Mouse (Mus musculus) forebrain, embryonic 13.5 days (tissue): ENCODE results near the gene Mynn. TPM values are rescaled to one million over a fixed set of nuclear protein-coding genes. Genes with fewer than 3 reads are reported as not detected.

Experiments used
- ATAC-seq: fragments of 200-750 bp; cut with Nextera tagmentation; 2 replicates; pipeline ENCODE4 v1.8.0; 2017
- H3K27ac ChIP-seq: fragments of 300-500 bp; sonication (generic); 2 replicates; pipeline ENCODE4 v1.5.1; 2015; ENCODE audit warnings: inconsistent platforms, mild to moderate bottlenecking, moderate library complexity
- H3K27me3 ChIP-seq: fragments of 300-500 bp; sonication (generic); 2 replicates; pipeline ENCODE4 v1.6.1; 2015; ENCODE audit warnings: mild to moderate bottlenecking, inconsistent platforms
- H3K36me3 ChIP-seq: fragments of 300-500 bp; sonication (generic); 2 replicates; pipeline ENCODE4 v1.6.1; 2015; ENCODE audit warnings: mild to moderate bottlenecking, inconsistent platforms; ENCODE audit not compliant: poor library complexity, severe bottlenecking
- H3K4me1 ChIP-seq: fragments of 300-500 bp; sonication (generic); 2 replicates; pipeline ENCODE4 v1.6.1; 2015; ENCODE audit warnings: inconsistent platforms
- H3K4me2 ChIP-seq: fragments of 300-500 bp; sonication (generic); 2 replicates; pipeline ENCODE4 v1.6.1; 2015; ENCODE audit warnings: inconsistent platforms, mild to moderate bottlenecking, moderate library complexity
- H3K4me3 ChIP-seq: fragments of 300-500 bp; sonication (generic); 2 replicates; pipeline ENCODE4 v1.5.1; 2015; ENCODE audit warnings: mild to moderate bottlenecking, inconsistent platforms
- H3K9ac ChIP-seq: fragments of 300-500 bp; sonication (generic); 2 replicates; pipeline ENCODE4 v1.6.1; 2015; ENCODE audit warnings: mild to moderate bottlenecking, inconsistent platforms
- H3K9me3 ChIP-seq: fragments of 300-500 bp; sonication (generic); replicated peaks from 2 replicates; pipeline ENCODE4 v1.6.1; 2016; ENCODE audit warnings: inconsistent platforms
- WGBS: fragments of 180-500 bp; shearing (Covaris S2); methylation state at CpG from one replicate; pipeline ENCODE4 v1.1.7; 2015; 5-methylcytosine and 5-hydroxymethylcytosine counted together
- polyA plus RNA-seq: library from polyadenylated mRNA; unstranded; fragments of >200 nt; fragmentation: Nextera tagmentation; extraction: Ambion mirVana; gene quantifications from 2 replicates; pipeline ENCODE4 v1.2.1, GENCODE M21; 2015

Gene Mynn
- polyA plus RNA-seq, 1 experiment from 2014 or later = 34.1 TPM

DNA sequence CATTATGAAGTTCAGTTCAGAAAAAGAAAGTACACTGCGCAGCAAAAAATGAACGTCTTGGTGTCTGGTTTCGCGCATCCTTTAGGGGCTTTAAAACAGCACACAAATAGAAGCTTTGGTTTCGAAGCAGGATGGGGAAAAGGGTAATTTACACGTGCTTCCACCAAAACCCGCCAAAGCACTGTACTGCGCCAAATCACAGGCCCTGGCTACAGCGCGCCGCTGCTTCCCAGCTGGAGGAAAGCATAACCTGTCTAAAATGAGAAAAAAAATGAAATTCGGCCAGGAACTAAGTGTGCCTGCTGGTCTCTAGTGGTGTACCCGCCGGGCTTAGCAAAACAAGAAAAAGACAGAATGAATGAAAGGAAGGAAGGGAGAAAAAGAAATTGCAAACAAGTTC is 1.1 kb upstream of the Mynn start:
- H3K27ac ChIP-seq = peak overlapping the region; percentile 76
- peaks cover 17% of the 10 kb centered on the region; the same call in 1 of the 2 replicates for H3K27me3 ChIP-seq
- peak overlapping the region; percentile 80 for H3K4me2 ChIP-seq
- peaks cover 29% of the 10 kb centered on the region for H3K4me1 ChIP-seq
- no peaks in the 10 kb centered on the region for H3K9me3 ChIP-seq
- no peak for ATAC-seq
- peak overlapping the region; percentile 79 for H3K4me3 ChIP-seq
- H3K36me3 ChIP-seq = peaks cover 14% of the 10 kb centered on the region
- peak overlapping the region; percentile 51 for H3K9ac ChIP-seq
- under 1% methylated on average over 14 of the region's 14 CpGs for WGBS

DNA sequence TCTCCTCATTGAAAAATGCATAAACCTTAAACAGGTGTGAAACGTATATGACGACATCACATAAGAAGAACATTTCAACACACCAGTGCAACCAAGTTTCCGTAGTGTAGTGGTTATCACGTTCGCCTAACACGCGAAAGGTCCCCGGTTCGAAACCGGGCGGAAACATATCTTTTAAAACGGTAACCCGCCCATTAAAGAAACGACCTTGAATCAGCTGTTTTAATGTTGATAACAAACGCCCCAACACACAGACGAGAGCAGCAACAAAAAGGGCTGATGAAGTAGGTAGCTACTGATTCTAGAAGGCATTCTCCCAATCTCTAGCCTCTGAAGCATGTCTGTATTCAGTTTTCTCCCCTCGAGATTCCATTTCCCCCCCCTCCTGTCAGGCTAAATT is 690 bp upstream of the Mynn start:
- Histone ChIP-seq H3K36me3 (peaks cover 17% of the 10 kb centered on the region), H3K27ac (no peak overlapping the region), H3K9me3 (no peaks in the 10 kb centered on the region), H3K4me1 (peaks cover 29% of the 10 kb centered on the region), H3K4me3 (peak overlapping the region; percentile 79), H3K27me3 (peaks cover 16% of the 10 kb centered on the region; the same call in 1 of the 2 replicates), H3K9ac (no peak overlapping the region), H3K4me2 (peak overlapping the region; percentile 80)
- WGBS = under 1% methylated on average over 17 of the region's 17 CpGs
- peak; percentile 27 for ATAC-seq

DNA sequence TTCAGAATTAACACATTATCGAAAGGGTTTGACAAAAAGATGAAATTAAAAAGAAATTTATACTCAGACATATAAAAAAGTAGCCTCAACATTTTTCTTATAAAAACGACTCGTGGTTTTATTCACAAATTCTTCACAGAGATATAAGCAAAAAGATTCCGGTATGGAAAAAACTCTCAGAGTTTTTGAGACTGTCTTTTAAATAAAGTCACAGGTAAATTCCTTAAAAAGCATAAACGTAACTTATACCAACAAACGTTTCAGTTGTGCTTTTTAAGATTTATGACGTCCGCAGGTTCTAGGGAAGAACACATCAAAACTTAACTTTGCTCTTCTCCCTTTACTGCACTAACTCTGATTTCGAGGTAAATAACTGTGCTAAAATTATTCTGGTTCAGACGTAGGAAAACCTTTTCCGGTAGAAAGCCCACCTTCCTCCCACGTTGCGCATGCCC is 228 bp upstream of the Mynn start:
- H3K9ac ChIP-seq = peak overlapping the region; percentile 78
- no peaks in the 10 kb centered on the region for H3K9me3 ChIP-seq
- no peak for ATAC-seq
- H3K27ac ChIP-seq = peak overlapping the region; percentile 93
- WGBS = under 1% methylated on average over 13 of the region's 13 CpGs
- H3K4me1 ChIP-seq = peaks cover 29% of the 10 kb centered on the region
- peaks cover 12% of the 10 kb centered on the region; the same call in 1 of the 2 replicates for H3K27me3 ChIP-seq
- peak overlapping the region; percentile 79 for H3K4me3 ChIP-seq
- peaks cover 20% of the 10 kb centered on the region for H3K36me3 ChIP-seq
- H3K4me2 ChIP-seq = peak overlapping the region; percentile 80

DNA sequence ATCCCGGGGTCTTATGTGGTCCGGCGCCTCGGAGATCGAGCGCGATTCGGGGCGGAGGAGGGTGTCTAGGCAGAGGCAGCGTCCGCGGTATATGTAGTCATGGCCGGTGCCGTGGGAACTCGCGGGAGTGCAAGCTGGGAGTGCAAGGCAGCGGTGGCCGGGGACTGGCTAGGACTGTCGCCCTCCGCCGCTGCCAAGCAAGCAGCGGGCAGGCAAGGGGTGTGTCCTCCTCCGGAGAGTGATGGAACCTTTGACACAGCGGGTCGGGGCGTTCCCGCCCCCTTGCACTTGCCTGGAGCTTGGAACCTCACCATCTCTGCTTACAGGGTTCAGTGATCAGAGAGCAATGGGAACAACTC is 854 bp downstream of the Mynn start:
- under 1% methylated on average over 27 of the region's 27 CpGs for WGBS
- Histone ChIP-seq H3K4me3 (peak overlapping the region; percentile 79), H3K27ac (peak overlapping the region; percentile 93), H3K27me3 (peaks cover 8% of the 10 kb centered on the region; the same call in 1 of the 2 replicates), H3K4me1 (peaks cover 33% of the 10 kb centered on the region), H3K9ac (peak overlapping the region; percentile 78), H3K9me3 (no peaks in the 10 kb centered on the region), H3K36me3 (peaks cover 28% of the 10 kb centered on the region), H3K4me2 (peak overlapping the region; percentile 80)
- ATAC-seq = no peak; the same call in 1 of the 2 replicates

DNA sequence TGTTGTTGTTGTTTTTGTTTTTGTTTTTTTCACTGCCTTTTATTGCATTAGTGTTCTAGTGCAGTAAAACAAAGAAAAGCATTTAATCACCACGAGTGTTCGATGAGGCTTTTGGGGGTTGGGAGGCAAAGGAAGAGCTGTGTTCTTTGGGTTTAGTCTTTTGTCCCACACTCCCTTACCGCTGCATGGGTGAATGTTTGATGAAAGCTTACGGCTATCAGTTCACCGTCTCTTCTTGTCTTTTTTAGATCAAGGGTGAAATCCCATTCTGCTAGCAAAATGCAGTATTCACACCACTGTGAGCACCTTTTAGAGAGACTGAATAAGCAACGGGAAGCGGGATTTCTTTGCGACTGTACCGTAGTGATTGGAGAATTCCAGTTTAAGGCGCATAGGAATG is 1.4 kb downstream of the Mynn start:
- no peaks in the 10 kb centered on the region for H3K9me3 ChIP-seq
- peak overlapping the region; percentile 79 for H3K4me3 ChIP-seq
- H3K4me1 ChIP-seq = peaks cover 35% of the 10 kb centered on the region
- H3K27ac ChIP-seq = no peak overlapping the region
- H3K27me3 ChIP-seq = peaks cover 3% of the 10 kb centered on the region; the same call in 1 of the 2 replicates
- 24% methylated on average over 10 of the region's 10 CpGs for WGBS
- peak overlapping the region; percentile 80 for H3K4me2 ChIP-seq
- peaks cover 32% of the 10 kb centered on the region for H3K36me3 ChIP-seq
- ATAC-seq = no peak
- H3K9ac ChIP-seq = peak overlapping the region; percentile 78

DNA sequence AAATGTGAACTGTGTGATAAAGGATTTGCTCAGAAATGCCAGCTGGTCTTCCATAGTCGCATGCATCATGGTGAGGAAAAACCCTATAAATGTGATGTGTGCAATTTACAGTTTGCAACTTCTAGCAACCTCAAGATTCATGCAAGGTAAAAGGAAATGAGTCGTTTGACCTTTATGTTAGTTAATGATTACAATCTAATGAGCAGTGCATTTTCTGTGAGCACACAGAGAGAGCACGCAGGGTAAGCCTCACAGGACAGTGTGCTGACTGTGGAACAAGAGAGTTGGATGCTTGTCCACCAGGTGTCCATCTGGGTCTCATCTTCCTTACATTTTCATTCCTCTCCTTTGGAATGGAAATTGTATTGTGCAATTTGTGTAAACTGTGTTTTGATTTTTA is 7.1 kb downstream of the Mynn start:
- ATAC-seq = no peak
- WGBS = 93% methylated on average over 3 of the region's 3 CpGs
- Histone ChIP-seq H3K4me3 (no peak overlapping the region), H3K4me1 (peaks cover 13% of the 10 kb centered on the region), H3K9ac (no peak overlapping the region), H3K27me3 (no peaks in the 10 kb centered on the region), H3K9me3 (no peaks in the 10 kb centered on the region), H3K4me2 (no peak overlapping the region), H3K27ac (no peak overlapping the region), H3K36me3 (peaks cover 74% of the 10 kb centered on the region)

DNA sequence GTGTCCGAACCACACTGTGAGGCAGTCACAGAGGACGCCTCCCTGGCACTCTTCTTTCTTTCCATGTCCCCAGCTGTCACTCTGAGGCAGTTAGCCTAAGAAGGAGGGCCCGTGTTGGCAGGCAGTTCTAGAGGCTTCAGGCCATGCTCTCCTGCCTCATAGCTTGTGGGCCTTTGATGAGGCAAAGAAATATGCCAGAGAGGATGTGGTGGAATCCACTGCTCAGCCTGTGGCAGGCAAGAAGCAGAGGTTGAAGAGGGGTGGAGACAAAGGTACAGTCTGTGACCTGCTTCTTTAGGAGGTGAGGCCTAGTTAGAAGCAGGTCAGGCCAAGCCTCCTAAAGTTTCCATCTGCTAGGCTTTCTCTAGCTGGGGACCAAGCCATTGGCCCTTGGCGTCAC is 9.1 kb downstream of the Mynn start:
- WGBS = 91% methylated on average over 4 of the region's 4 CpGs
- no peak for ATAC-seq
- no peak overlapping the region for H3K9ac ChIP-seq

DNA sequence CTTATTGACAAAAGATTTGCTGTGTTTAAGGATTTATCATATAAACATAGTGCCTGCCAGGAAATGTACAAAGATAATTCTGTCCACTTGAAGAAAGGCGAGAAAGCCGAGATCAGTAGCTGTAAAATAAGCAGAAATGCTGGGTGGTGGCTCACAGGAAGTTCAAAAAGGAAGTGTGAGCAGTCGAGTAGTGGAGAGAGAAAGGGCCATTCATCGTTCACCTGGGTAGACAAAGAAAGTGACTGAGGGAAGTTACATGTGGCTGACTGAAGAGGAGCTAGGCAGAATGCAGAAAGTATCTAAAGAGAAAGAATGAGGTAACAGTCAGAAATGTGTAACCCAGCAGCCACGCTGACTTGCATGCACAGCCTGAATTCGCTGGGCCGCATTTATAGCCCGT is 18.3 kb downstream of the Mynn start:
- Histone ChIP-seq H3K36me3 (peaks cover 45% of the 10 kb centered on the region), H3K4me2 (no peak overlapping the region), H3K9ac (no peak overlapping the region), H3K27ac (no peak overlapping the region), H3K9me3 (no peaks in the 10 kb centered on the region), H3K27me3 (no peaks in the 10 kb centered on the region), H3K4me3 (no peak overlapping the region), H3K4me1 (no peaks in the 10 kb centered on the region)
- 94% methylated on average over 8 of the region's 8 CpGs for WGBS
- no peak for ATAC-seq

More for the DNA sequence above, 9.1 kb downstream of the Mynn start:
- H3K27ac ChIP-seq = no peak overlapping the region
- H3K4me2 ChIP-seq = no peak overlapping the region
- no peak overlapping the region for H3K4me3 ChIP-seq
- H3K36me3 ChIP-seq = peaks cover 75% of the 10 kb centered on the region
- no peaks in the 10 kb centered on the region for H3K9me3 ChIP-seq
- peaks cover 9% of the 10 kb centered on the region; the same call in 1 of the 2 replicates for H3K4me1 ChIP-seq
- no peaks in the 10 kb centered on the region for H3K27me3 ChIP-seq

DNA sequence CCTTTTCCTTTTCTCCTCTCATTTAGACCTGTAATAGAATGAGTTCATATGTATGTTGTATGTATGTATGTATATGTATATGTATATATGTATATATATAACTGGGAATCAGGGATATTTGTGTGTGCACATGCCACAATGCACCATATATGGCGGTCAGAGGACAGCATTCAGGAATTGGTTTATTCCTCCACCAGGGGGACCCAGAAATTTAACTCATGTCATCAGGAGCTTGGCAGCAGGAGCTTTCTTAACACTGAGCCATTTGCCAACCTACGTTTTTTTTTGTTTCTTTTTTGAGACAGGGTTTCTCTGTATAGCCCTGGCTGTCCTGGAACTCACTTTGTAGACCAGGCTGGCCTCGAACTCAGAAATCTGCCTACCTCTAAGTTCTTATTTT is 31.8 kb downstream of the Mynn start:
- no peak overlapping the region for H3K4me3 ChIP-seq
- 70% methylated on average over 3 of the region's 3 CpGs for WGBS
- no peaks in the 10 kb centered on the region for H3K27me3 ChIP-seq
- H3K27ac ChIP-seq = no peak overlapping the region
- H3K4me1 ChIP-seq = no peaks in the 10 kb centered on the region
- H3K4me2 ChIP-seq = no peak overlapping the region
- no peak overlapping the region for H3K9ac ChIP-seq
- no peaks in the 10 kb centered on the region for H3K36me3 ChIP-seq
- H3K9me3 ChIP-seq = no peaks in the 10 kb centered on the region
- ATAC-seq = no peak

DNA sequence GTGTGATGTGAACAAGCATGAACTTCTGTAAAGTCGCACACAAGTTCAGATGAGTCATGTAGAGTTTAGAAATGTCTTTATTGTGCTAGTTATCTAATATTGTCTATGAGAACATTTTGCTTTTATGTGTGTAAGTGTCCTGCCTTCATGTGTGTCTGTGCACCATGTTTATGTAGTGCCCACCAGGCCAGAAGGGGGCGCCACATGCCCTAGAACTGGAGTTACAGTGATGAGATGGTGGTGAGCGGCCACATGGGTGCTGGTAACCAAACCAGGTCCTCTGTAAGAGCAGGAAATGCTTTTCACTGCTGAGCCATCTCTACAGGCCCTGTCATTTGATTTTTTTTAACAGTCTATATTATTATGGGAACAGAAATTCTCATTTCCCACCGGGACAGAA is 33.8 kb downstream of the Mynn start:
- ATAC-seq = no peak
- Histone ChIP-seq H3K36me3 (no peaks in the 10 kb centered on the region), H3K4me1 (no peaks in the 10 kb centered on the region), H3K4me3 (no peak overlapping the region), H3K9me3 (no peaks in the 10 kb centered on the region), H3K27me3 (no peaks in the 10 kb centered on the region), H3K4me2 (no peak overlapping the region), H3K9ac (no peak overlapping the region), H3K27ac (no peak overlapping the region)
- 87% methylated on average over 4 of the region's 4 CpGs for WGBS

DNA sequence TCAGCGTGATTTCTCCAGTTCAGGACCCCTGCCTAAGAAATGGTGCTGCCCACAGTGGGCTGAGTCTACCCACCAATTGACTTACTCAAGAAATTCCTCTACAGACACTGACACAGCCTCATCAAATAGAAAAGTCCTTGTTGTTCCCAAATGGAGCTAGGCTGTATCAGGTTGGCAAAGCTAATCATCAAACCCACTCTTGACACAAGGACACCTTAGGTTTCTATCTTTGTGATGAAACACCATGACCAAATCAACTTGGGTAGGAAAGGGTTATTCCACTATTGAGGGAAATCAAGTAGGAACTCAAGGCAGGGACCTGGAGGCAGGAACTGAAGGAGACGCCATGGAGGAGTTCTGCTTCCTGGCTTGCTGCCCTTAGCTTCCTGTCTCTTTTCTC is 42.3 kb downstream of the Mynn start, which contains the start of gene Lrriq4:
TSS of gene Lrriq4 (plus strand) at position 301 of the 400 bp plus-strand sequence.
- no peak within 1 kb of the TSS for H3K9ac ChIP-seq
- peaks cover 7% of the 10 kb centered on the region for H3K4me1 ChIP-seq
- H3K4me2 ChIP-seq = no peak within 1 kb of the TSS
- ATAC-seq = no peak
- H3K4me3 ChIP-seq = no peak within 1 kb of the TSS
- H3K9me3 ChIP-seq = no peaks in the 10 kb centered on the region
- WGBS = 75% methylated on average over 2 of the region's 2 CpGs
- H3K27ac ChIP-seq = no peak within 1 kb of the TSS
- no peaks in the 10 kb centered on the region for H3K36me3 ChIP-seq
- peaks cover 17% of the 10 kb centered on the region for H3K27me3 ChIP-seq

DNA sequence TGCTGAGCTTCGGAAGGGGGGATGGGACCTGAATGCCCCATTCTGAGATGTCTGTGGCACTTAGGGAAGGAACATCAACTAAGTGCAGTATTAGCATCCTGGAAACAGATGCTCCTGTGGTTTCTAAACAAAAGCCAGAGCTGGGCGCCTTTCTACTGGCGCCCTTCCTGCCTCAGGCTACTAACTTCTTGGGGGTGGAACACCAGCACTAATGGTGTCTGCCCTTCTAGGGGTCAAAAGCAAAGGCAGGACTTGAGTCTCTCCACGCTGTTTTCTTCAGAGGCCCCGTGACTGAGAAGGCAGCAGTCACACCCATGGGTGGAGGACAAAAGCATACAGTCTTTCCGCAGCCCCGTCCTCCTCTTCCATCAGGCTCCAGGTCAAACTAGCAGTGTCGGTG is 44.9 kb downstream of the Mynn start:
- Histone ChIP-seq H3K9ac (no peak overlapping the region), H3K4me3 (no peak overlapping the region), H3K27ac (no peak overlapping the region), H3K4me2 (no peak overlapping the region), H3K9me3 (no peaks in the 10 kb centered on the region), H3K27me3 (peaks cover 37% of the 10 kb centered on the region), H3K36me3 (no peaks in the 10 kb centered on the region), H3K4me1 (peaks cover 18% of the 10 kb centered on the region)
- ATAC-seq = no peak
- WGBS = 46% methylated on average over 8 of the region's 8 CpGs

DNA sequence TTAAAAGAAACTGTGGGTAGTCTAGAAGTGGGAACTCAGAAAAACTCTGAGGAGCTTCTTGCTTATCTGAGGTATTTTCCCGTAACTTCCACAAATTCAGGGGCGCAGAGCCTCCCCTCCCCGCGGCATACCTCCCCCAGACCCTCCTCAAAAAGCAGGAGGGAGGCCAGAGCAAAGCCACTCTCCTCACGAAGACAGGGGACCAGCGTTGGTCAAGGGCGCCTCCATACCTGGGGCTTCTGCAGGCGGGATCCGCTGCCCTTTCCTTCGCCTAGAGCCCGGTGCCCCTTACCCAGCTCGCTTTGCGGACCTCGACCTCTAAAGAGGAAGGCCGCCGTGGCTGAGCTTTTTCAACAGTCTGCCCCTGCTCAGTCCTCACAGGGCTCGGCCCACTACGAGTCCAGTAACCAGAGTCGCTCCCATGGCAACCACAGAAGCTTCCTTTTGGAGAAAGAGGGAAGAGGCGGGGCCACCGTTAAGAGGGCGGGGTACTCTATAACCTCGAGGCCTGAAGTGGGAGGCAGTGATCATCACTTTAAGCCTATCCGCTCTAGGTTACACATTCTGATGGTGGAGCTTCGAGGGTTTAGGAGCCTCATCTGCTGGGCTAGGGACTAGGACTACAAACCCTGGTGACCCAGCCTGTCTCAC is 45.7 kb downstream of the Mynn start, which contains the start of gene Lrrc34:
TSS of gene Lrrc34 (minus strand) at position 430 of the 651 bp plus-strand sequence.
- H3K4me2 ChIP-seq = peak within 1 kb of the TSS; percentile 66
- H3K9me3 ChIP-seq = no peaks in the 10 kb centered on the region
- no peak within 1 kb of the TSS for H3K27ac ChIP-seq
- no peaks in the 10 kb centered on the region for H3K36me3 ChIP-seq
- peaks cover 18% of the 10 kb centered on the region for H3K4me1 ChIP-seq
- ATAC-seq = peak; percentile 90
- H3K27me3 ChIP-seq = peaks cover 40% of the 10 kb centered on the region
- peak within 1 kb of the TSS; percentile 31 for H3K4me3 ChIP-seq
- H3K9ac ChIP-seq = peak within 1 kb of the TSS; percentile 39; the same call in 1 of the 2 replicates
- under 1% methylated on average over 24 of the region's 25 CpGs for WGBS
